Mouse (Mus musculus) forebrain, postnatal 0 days (tissue): ENCODE results near the gene Tmem132b. TPM values are rescaled to one million over a fixed set of nuclear protein-coding genes. Genes with fewer than 3 reads are reported as not detected.

ENCODE experiments used
- ATAC-seq: fragments of 200-750 bp; cut with Nextera tagmentation; 2 replicates; pipeline ENCODE4 v1.8.0; 2017; ENCODE audit warnings: mild to moderate bottlenecking, moderate library complexity
- DNase-seq: peaks from one replicate; pipeline ENCODE4 v3.0.0-alpha.2; 2015
- H3K27ac ChIP-seq: fragments of 300-500 bp; sonication (generic); 2 replicates; pipeline ENCODE4 v1.5.1; 2014; ENCODE audit warnings: low read depth, mild to moderate bottlenecking, antibody characterized with exemption, low read length, moderate library complexity, mixed read lengths
- H3K27me3 ChIP-seq: fragments of 300-500 bp; sonication (generic); 2 replicates; pipeline ENCODE4 v1.6.1; 2014; ENCODE audit warnings: mild to moderate bottlenecking, low read length, mixed read lengths; ENCODE audit not compliant: insufficient read depth
- H3K36me3 ChIP-seq: fragments of 300-500 bp; sonication (generic); 2 replicates; pipeline ENCODE4 v1.6.1; 2014; ENCODE audit warnings: mild to moderate bottlenecking, moderate library complexity; ENCODE audit not compliant: insufficient read depth
- H3K4me1 ChIP-seq: fragments of 300-500 bp; sonication (generic); 2 replicates; pipeline ENCODE4 v1.6.1; 2014; ENCODE audit warnings: antibody characterized with exemption; ENCODE audit not compliant: insufficient read depth
- H3K4me2 ChIP-seq: fragments of 300-500 bp; sonication (generic); 2 replicates; pipeline ENCODE4 v1.6.1; 2014; ENCODE audit warnings: low read depth, mild to moderate bottlenecking, moderate library complexity
- H3K4me3 ChIP-seq: fragments of 300-500 bp; sonication (generic); 2 replicates; pipeline ENCODE4 v1.5.1; 2014; ENCODE audit warnings: low read depth, low read length, mixed read lengths
- H3K9ac ChIP-seq: fragments of 300-500 bp; sonication (generic); 2 replicates; pipeline ENCODE4 v1.6.1; 2014; ENCODE audit warnings: mild to moderate bottlenecking
- H3K9me3 ChIP-seq: fragments of 300-500 bp; sonication (generic); 2 replicates; pipeline ENCODE4 v1.6.1; 2016; ENCODE audit warnings: low read length
- CTCF ChIP-seq: sonication (generic); IDR thresholded peaks from 2 replicates; pipeline ENCODE4 v1.5.1; 2016; ENCODE audit warnings: antibody characterized with exemption, control low read depth, low read depth
- WGBS: fragments of 180-500 bp; shearing (Covaris S2); extraction: QIAGEN DNeasy Blood & Tissue Kit; methylation state at CpG from one replicate; pipeline ENCODE4 v1.1.7; 2014; 5-methylcytosine and 5-hydroxymethylcytosine counted together
- polyA plus RNA-seq: library from polyadenylated mRNA; unstranded; fragments of >200 nt; fragmentation: Nextera tagmentation; extraction: Ambion mirVana; gene quantifications from 2 replicates; pipeline ENCODE4 v1.2.1, GENCODE M21; 2015
- total RNA-seq: library from RNA; depleted of rRNA; stranded (reverse); fragments of >200 nt; gene quantifications from 2 replicates; pipeline ENCODE4 v1.2.3, GENCODE M21; 2014

Gene Tmem132b
- total and polyA plus RNA-seq, 2 experiments from 2014 or later, result 7.8 to 48.9 TPM

- 0 out of 2 replicates have a peak, but pooled peaks have one; percentile 4 for TF ChIP-seq CTCF
- Histone ChIP-seq H3K27me3 (no peaks in the 10 kb centered on the region), H3K9me3 (no peaks in the 10 kb centered on the region), H3K27ac (no peak overlapping the region), H3K4me2 (no peak overlapping the region), H3K4me3 (no peak overlapping the region), H3K9ac (no peak overlapping the region), H3K36me3 (no peaks in the 10 kb centered on the region), H3K4me1 (no peaks in the 10 kb centered on the region)
- ATAC-seq, result no peak
- 87% methylated on average over 5 of the region's 5 CpGs for WGBS
- no peak for DNase-seq
Measured at GRCm38 (mm10) chr5:125727436-125727835, 195.9 kb downstream of the Tmem132b start.

- H3K27ac ChIP-seq, result no peak overlapping the region
- no peak for ATAC-seq
- H3K4me1 ChIP-seq, result no peaks in the 10 kb centered on the region
- H3K36me3 ChIP-seq, result no peaks in the 10 kb centered on the region
- no peaks in the 10 kb centered on the region for H3K9me3 ChIP-seq
- no peaks in the 10 kb centered on the region for H3K27me3 ChIP-seq
- DNase-seq, result no peak
- WGBS, result 94% methylated on average over 9 of the region's 9 CpGs
- H3K9ac ChIP-seq, result no peak overlapping the region
- H3K4me2 ChIP-seq, result no peak overlapping the region
- TF ChIP-seq CTCF, result no peak
- no peak overlapping the region for H3K4me3 ChIP-seq
Measured at GRCm38 (mm10) chr5:125727936-125728335, 196.4 kb downstream of the Tmem132b start.

- ATAC-seq (no peak), DNase-seq (no peak)
- TF ChIP-seq CTCF, result no peak
- Histone ChIP-seq H3K27me3 (no peaks in the 10 kb centered on the region), H3K4me3 (no peak overlapping the region), H3K9me3 (no peaks in the 10 kb centered on the region), H3K27ac (no peak overlapping the region), H3K9ac (no peak overlapping the region), H3K4me2 (no peak overlapping the region), H3K36me3 (no peaks in the 10 kb centered on the region), H3K4me1 (no peaks in the 10 kb centered on the region)
- 72% methylated on average over 3 of the region's 3 CpGs for WGBS
Measured at GRCm38 (mm10) chr5:125728521-125728920, 196.9 kb downstream of the Tmem132b start.

- H3K9ac ChIP-seq, result no peak overlapping the region
Measured at GRCm38 (mm10) chr5:125733806-125734205, 202.2 kb downstream of the Tmem132b start.

GRCm38 (mm10) chr5:125737105-125737504 is 205.5 kb downstream of the Tmem132b start:
- Histone ChIP-seq H3K27me3 (no peaks in the 10 kb centered on the region), H3K36me3 (no peaks in the 10 kb centered on the region), H3K4me1 (no peaks in the 10 kb centered on the region), H3K9ac (no peak overlapping the region), H3K9me3 (no peaks in the 10 kb centered on the region), H3K27ac (no peak overlapping the region), H3K4me3 (no peak overlapping the region), H3K4me2 (no peak overlapping the region)
- WGBS, result 68% methylated on average over 9 of the region's 9 CpGs
- ATAC-seq (no peak), DNase-seq (no peak)
- TF ChIP-seq CTCF, result no peak

More at GRCm38 (mm10) chr5:125733806-125734205, 202.2 kb downstream of the Tmem132b start:
- Histone ChIP-seq H3K9me3 (no peaks in the 10 kb centered on the region), H3K4me3 (no peak overlapping the region), H3K27ac (no peak overlapping the region), H3K4me2 (no peak overlapping the region), H3K27me3 (no peaks in the 10 kb centered on the region), H3K36me3 (no peaks in the 10 kb centered on the region), H3K4me1 (no peaks in the 10 kb centered on the region)
- TF ChIP-seq CTCF, result peak; percentile 47
- ATAC-seq, result no peak
- 100% methylated on average over 1 of the region's 1 CpGs for WGBS
- DNase-seq, result no peak

- peak; percentile 38; the same call in 1 of the 2 replicates for ATAC-seq
- Histone ChIP-seq H3K9me3 (no peaks in the 10 kb centered on the region), H3K4me2 (no peak overlapping the region), H3K4me3 (no peak overlapping the region), H3K9ac (no peak overlapping the region), H3K27ac (no peak overlapping the region), H3K4me1 (no peaks in the 10 kb centered on the region), H3K36me3 (no peaks in the 10 kb centered on the region), H3K27me3 (no peaks in the 10 kb centered on the region)
- TF ChIP-seq CTCF, result no peak
- 78% methylated on average over 6 of the region's 6 CpGs for WGBS
- no peak for DNase-seq
Measured at GRCm38 (mm10) chr5:125743503-125743902, 211.9 kb downstream of the Tmem132b start.

- 67% methylated on average over 7 of the region's 7 CpGs for WGBS
- no peak for ATAC-seq
- no peaks in the 10 kb centered on the region for H3K27me3 ChIP-seq
- peak; percentile 50 for TF ChIP-seq CTCF
- no peak for DNase-seq
- no peaks in the 10 kb centered on the region for H3K9me3 ChIP-seq
- no peak overlapping the region for H3K4me2 ChIP-seq
- H3K9ac ChIP-seq, result no peak overlapping the region
- H3K4me1 ChIP-seq, result no peaks in the 10 kb centered on the region
- H3K36me3 ChIP-seq, result no peaks in the 10 kb centered on the region
- H3K4me3 ChIP-seq, result no peak overlapping the region
- H3K27ac ChIP-seq, result no peak overlapping the region
Measured at GRCm38 (mm10) chr5:125745727-125746126, 214.2 kb downstream of the Tmem132b start.
